Mouse (Mus musculus): ENCODE results near the gene Hdc.

GRCm38 (mm10) chr2:126622455-126622854, 3.4 kb upstream of the Hdc start:
- no peak for TF ChIP-seq CTCF (IDR thresholded peaks at IDR 0.05; ENCODE audit: control insufficient read depth, insufficient read depth, insufficient replicate concordance, low read depth, low read length)
- TF ChIP-seq POLR2A (IDR thresholded peaks at IDR 0.05; ENCODE audit: control insufficient read depth, low read depth, low read length), result no peak

Data from testis, adult 2 months (tissue).